Mouse (Mus musculus) cerebellum, adult 11-12 months (tissue): ENCODE results near the gene Gnat2.

ENCODE experiments used
- DNase-seq: peaks from one replicate; pipeline ENCODE4 v3.0.0; 2022

The Gnat2 gene

DNA sequence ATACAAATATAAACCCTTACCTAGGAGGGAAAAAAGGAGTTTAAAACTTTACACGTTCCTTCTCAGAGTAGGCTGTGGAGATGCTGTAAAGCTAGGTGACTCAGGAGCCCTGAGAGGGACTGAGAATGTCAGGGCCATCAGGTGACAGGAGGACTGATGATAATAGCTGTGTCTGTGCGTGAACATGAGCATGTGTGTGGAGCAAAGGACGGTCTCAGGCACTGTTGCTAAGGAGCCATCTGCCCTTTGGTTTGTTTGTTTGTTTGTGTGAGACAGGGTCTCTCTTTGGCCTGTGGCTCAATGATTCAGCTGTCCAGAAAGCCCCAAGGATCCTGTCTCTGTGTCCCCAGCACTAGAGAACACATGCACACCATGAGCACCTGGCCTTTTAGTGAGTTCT is 28.5 kb downstream of the Gnat2 start:
- DNase-seq, result no peak

DNA sequence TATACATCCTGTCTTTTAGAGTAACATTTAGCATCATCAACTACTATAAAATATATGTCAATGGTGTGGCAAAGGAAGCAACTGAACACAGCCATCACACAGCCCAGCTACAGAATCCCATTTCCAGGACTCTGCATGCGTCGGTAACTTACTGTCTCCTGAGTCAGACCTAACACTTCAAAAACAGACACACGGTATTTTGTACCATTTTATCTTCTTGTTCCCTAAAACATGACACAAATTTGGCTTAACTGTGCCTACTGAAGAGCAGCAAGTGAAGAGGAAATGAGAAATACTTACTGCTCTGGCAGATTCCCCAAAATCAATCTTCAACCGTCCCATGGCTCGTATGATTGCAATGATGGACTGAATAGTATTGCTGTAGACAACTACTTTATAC is 30.7 kb downstream of the Gnat2 start:
- DNase-seq, result no peak

DNA sequence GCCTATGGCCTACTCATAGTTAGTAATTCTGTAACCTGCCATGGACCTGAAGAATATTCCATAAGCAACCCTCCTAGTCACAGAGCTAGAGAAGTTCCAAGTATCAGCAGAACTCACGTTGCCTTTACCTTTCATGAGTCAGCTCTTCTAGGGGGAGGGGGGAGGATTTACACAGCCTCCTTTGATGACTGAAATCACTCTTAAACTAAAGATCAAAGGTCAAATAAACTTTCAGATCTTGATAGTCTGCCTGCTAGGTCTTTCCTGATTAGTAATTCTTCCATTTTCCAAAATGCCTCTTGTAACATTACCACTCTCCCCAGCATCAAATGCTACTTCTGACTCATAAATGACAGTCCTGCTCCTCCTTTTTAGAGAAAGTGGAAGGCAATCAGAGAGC is 31.5 kb downstream of the Gnat2 start:
- no peak for DNase-seq

- no peak for DNase-seq
Observed at GRCm38 (mm10) chr3:108126327-108126726, 33.7 kb downstream of the Gnat2 start.

DNA sequence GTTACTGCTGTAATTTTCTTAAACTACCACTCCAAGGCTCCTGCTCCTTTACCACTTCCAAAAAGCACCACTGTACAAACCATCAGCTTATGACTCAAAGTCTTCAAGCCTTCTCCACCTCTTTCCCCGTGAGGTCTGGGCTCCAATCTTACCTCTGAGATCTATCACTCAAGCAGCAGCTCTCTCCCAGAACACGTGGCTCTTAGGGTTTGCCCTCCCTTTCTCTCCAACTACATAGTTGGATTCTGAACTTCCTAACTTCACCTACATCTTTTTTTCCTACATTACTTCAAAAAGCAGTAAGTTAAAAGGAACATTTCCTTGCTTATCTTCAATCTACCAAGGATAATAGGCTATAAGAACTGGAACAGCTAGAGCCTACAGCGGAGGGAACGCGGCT is 35.9 kb downstream of the Gnat2 start:
- DNase-seq, result no peak

DNA sequence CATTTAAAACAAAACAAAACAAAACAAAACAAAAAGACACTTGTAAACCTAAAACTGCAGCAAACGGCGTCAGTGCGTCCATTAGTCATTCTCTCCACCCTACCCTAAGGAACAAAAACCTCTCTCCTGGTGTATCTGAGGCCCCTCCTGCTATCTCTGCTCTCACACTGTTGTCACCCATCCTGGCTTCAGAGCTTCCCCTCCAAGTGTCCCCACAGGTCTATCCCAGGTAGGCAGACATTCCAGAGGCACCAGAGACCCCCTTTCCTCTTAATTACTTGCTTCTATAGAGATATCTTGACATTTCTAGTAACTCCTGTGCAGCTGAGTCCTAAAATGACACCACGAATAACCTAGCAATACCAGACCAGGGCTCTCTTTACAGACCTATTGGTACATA is 36.8 kb downstream of the Gnat2 start:
- DNase-seq, result no peak

DNA sequence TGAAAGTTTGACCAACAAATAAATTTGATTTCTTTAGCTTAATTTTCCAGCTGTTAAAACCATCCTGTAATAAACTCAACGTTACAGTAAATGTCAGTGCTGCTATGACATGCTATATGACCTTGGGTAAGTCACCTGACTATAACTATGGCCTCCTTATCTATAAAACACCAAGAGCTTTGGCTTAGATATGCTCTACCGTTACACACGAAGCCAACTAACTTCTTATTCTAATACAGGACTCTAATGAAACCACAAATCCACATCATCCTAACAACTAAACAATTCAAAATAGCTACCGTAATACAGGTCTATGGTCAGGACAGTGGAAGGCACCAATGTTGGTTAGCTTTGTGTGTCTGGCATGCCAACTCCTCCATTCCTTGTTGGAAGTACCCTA is 37.2 kb downstream of the Gnat2 start:
- DNase-seq, result no peak

GRCm38 (mm10) chr3:108131216-108131615 is 38.6 kb downstream of the Gnat2 start:
- no peak for DNase-seq

GRCm38 (mm10) chr3:108131821-108132220 is 39.2 kb downstream of the Gnat2 start:
- no peak for DNase-seq

DNA sequence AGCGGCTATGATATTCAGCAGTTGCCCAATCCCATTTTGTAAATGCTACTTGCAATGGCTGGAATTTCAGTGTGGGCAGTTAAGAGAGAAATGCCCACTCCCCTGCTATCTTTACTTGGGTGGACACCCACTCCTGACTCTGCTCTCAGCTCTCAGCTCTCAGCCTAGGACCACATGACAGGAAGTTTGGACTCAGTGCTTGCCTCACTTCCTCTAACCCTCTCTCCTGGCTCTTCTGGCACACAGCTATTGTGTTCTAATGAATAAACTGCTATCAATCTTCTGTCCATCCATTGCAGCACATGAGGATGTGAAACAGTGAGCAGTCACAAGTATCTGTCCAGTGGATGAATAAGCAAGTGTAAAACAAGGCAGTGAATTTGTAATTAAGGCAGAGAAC is 39.9 kb downstream of the Gnat2 start:
- DNase-seq, result no peak

- DNase-seq, result no peak
Observed at GRCm38 (mm10) chr3:108134701-108135100, 42.1 kb downstream of the Gnat2 start.

DNA sequence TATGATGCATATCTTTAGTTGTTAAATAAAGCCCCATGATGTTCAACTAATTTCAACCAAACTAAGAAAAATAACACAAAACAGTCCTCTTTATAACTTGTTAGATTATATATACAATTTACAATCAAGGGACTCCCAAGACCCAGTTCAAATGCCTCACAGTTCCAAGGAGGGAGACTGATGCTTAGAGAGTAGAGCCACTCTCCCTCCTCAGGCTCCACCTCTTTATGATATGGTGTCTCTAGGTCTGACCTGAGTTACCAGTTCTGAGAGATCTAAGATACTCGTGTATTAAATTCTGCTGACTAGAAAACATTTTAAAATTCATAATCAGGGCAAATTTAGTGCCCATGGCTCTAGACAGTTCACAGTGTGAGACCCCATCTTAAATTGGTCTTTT is 46.5 kb downstream of the Gnat2 start:
- DNase-seq, result no peak

- DNase-seq, result no peak
Observed at GRCm38 (mm10) chr3:108140786-108141185, 48.2 kb downstream of the Gnat2 start.

DNA sequence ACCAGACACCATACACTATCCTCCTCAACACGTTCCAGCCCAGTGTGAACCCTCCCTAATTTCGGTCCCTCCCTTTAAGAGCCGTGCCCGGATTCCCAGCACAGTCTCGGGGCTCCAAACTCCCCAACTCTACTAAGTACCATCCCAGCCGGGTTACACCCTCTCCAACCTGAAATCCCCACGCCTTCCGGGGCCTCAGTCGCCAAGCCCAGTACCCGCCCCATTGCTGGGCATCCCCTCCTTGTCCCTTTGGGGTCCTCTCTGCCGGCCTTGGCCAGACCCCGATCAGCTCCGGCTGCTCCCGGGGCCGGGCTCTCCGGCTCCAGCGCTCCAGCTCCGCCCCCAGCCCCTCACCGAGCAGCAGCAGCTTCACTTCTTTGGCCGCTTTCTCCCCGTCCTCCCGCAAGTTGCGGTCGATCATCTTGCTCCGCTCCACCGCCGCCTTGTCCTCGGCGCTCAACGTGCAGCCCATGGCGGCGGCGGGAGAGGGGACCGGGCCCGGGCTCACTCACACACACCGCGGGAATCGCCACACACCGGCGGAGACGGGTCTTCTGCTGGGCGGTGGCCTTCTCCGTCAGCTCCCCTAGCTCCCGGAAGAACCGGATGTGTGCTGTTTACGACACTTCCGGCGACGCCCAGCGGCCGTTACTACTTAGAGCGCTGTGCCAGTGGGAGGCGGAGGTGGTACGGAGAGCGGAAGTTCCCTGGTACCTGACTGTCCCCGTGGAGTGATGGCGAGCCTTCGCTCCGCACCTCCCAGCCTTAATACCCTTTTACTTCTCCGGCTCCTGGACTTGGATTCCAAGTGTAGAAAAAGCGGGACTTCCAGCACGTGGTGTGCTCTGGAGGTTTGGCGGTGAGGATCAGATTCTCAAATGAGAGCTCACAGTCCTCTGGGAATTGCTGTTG is 53.2 kb downstream of the Gnat2 start, which contains the start of gene Gnai3:
Gnai3 (minus strand) TSS at position 613 of the 912 bp plus-strand sequence.
- peak; percentile 89 for DNase-seq

DNA sequence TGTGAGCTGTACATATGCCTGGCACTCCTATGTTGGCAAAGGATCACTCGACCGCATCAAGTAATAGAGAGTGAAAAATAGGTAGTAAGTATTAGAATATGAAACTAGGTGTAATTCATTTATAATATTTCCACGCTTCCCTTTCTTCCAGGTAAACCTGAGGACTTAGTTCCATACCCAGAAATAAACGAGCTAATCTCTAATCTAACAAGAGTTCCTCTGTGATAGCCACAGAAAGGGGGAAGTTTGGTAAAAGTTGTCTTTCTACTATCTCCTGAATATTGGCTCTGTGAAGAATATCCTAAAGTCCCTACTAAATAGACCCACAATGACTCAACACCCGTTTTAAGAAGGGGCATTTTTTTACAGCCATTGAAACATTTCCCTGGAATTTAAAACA is 54.1 kb downstream of the Gnat2 start:
- DNase-seq, result no peak

DNA sequence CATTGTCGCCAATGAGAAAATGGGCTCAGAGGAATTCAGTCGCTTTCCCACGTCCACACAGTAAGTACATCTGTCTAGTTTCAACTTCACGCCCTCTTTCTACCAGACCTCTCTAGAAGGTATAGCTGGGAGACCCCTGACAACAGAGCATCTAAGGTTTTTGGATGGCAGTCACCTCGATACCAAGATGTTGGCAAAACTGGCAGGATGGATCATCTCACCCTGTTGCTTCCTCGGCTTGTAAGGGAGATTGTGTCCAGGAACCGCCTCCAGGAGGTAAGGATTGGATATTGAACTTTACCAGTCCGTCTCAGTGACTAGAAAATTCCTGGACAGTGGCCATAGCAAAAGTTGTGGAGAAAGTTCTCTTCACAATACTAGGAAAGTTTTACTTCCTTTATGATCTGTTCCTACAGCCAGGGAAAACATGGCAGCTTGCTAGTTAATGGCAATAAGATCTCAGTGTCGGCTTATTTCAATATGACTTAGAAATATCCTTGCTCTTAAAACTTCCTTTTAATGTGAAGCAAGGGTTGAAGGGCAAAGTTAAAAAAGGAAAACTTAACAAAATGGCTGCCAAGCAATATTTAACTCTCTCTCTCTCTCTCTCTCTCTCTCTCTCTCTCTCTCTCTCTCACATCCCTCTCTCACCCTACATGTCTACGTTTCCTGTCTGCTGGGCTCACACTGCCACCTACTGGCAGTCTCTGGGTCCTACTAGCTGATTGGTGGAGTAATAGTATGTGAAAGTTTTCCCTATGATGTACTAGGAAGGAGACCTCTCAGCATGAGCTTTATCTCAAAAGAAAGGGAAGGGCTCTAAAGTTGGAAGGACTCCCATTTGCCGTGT is 55.0 kb downstream of the Gnat2 start:
- DNase-seq, result peak; percentile 79
